Mouse (Mus musculus) liver, postnatal 0 days (tissue): ENCODE data around the gene Syncrip.

Experiments
- CTCF ChIP-seq: sonication (generic); IDR thresholded peaks from 2 replicates; pipeline ENCODE4 v1.5.1; 2016; ENCODE audit warnings: antibody characterized with exemption, low read depth
- EP300 ChIP-seq: IDR thresholded peaks from 2 replicates; pipeline ENCODE4 v1.6.1; 2016; ENCODE audit warnings: antibody characterized with exemption, low read depth, mild to moderate bottlenecking

DNA sequence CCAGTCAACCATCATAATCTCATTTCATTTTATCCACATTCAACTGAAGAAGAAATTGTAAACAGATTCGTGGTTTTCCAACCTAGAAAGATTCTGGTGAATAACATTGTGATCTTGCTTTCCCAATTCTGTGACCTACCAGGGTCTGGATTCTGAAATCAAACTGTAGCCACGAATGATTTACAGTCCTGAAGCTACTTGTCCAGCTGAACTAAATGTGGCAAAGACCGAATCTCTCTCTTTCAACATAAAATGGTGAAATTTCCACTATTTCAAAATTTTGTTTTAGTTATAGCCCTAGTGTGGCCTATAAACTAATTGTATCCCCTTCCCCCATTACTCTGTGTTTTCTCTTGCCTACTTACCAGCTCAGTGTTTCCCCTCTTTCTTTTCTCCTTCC lies 47.2 kb upstream of the Syncrip start:
- TF ChIP-seq EP300 (no peak), CTCF (no peak)
